Mouse (Mus musculus) layer of hippocampus, adult 8-10 months (tissue): ENCODE results near the gene Ccdc172. TPM values are rescaled to one million over a fixed set of nuclear protein-coding genes. Genes with fewer than 3 reads are reported as not detected.

Source experiments
- DNase-seq, 2 experiments: peaks; one replicate each; pipeline ENCODE4 v3.0.0; 2022; ENCODE audit warnings: low spot score in 2 of 2
- total RNA-seq, 4 experiments: library from RNA; stranded (reverse); gene quantifications; 2 replicates each; pipeline ENCODE4 v1.2.4; 2022

Ccdc172 gene
- not detected for total RNA-seq

DNA sequence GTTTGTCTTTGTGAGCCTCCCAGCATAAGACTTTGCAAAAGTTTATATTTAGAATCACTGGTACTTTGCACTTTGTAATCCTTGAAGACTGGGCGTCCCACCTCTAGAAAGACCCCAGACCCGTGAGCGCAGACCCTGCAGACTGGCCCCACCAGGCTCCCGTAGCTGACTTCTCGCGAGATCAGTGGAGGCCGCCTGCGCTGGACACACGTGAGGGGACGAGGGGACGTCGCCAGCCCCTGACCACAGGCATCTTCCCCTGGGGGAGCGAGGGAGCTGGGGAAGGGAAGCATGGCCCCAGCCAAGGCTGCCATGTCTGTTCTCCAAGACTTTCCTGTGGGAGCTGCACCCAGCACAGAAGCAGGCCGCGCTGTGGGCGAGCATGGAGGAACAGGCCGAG, at the start of gene Ccdc172:
TSS of gene Ccdc172 (plus strand) at position 176 of the 400 bp plus-strand sequence.
- DNase-seq = no peak

DNA sequence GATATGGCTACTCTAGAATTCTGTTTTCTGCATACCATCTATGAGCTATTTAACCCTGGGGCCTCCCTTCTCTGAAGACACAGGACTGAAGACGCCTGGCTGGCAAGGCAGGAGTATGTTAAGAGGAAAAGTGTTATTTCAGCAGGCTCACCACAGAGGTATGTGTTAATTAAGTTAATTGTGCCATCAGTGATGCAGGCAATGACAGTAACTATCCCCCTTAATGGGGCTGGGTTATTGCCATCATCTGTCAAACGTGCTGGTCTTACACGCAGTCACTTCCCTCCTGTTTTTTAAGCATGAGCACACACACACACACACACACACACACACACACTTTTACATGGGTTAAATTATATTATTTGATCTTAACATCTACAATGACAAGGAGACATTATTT, 48.0 kb upstream of the Ccdc172 start:
- DNase-seq = no peak

DNA sequence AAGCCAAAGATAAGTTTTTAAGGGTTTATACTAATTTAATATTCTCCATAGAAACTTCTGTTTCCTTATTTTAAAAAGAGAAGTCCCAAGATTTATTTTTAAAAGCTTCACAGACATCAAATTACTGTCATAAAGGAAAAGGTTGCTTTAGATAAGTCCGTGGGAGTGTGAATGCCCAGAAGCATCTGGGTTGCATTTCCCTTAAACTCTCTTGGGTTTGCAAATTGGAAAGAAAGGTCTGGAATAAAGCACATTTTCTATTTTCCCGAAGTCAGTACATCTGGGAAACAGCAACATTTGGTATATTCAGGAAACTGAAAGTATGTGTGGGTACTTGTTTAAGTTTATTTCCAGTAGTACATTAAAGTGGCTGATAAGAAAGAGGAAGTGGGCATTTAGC, 43.5 kb upstream of the Ccdc172 start:
- no peak for DNase-seq

DNA sequence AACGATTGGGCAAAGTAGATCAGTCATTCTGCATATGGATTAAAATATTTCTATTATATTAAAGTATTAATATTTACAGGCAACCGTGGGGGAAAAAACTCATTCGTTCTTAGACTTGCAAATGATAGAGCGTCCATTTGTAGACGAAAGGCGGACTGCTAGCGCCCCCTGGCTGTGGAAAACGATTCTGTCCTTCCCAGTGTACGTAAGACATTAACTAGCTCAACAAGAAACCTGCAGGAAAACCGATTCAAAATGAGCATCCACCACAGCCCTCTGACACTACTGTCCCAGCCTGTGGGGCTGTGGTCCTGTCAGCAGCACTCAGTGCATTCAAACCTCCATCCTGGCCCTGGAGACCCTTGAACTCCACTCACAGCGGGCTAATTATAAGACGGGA, 42.4 kb upstream of the Ccdc172 start:
- peak; percentile 76 to 93 for DNase-seq

DNA sequence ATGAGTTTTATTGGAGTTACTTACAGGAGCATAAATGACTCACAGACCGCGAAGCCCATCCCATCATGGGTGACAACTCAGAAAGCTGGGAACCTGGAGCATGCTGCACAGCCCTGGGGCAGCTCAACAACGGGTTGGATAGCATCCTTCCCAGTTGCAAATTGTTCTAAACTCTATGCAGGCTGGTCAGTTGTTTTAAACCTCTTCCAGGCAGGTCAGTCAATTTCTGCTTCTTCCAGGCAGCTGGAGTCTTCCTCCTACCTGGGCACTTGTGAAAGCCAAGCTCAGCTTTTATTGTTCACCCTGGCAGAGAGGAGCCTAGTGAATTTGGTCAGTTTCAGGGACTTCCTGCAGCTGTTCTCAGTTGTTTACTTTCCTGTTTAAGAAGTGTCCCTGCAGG, 37.5 kb upstream of the Ccdc172 start:
- DNase-seq = no peak

DNA sequence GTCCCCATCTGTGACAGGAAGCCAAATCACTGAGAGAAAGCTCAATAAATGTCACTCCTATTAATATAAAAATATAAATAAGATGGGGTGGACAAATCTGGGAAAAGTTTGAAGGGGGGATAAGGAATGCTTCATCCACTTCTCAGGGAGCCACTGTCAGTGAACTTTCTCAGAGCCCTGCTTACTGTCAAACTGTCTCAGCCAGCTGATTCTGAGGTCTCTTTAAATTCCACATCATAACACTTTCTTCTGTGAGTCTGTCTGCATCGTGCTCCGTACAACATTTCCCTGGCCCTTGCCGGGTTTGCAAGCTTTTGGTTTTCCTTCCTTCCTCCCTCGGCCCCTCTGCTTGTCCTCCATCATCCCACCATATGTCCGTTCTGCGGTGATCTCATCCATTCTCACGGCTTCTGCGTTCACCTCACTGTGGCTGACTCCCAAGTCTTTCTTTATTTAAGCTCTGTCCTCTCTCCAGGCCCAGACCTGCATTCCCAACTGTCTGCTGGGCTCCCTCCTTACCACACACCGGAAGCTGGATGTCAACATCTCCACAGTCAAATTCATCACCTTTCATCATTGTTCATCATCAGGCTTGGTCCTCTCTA, 29.3 kb upstream of the Ccdc172 start:
- no peak for DNase-seq

DNA sequence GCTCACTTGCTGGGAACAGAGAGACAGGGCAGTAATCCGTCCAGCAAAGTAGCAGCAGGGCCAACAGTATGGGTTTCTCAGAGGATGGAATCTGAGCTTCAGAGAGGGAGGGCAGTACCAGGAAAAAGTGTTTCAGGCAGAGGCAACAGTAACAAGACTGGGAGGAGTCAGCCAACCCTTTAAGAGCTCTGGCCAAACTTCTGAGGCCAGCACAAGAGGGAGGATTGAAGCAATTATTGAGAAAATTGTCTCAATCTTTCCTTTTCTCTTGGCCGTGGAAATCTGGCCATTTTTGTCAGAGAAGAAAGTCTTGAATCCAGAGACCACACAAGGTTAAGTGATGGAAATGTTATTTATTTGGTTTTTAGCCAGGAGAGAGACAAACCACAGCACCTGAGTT, 25.1 kb upstream of the Ccdc172 start:
- no peak for DNase-seq

DNA sequence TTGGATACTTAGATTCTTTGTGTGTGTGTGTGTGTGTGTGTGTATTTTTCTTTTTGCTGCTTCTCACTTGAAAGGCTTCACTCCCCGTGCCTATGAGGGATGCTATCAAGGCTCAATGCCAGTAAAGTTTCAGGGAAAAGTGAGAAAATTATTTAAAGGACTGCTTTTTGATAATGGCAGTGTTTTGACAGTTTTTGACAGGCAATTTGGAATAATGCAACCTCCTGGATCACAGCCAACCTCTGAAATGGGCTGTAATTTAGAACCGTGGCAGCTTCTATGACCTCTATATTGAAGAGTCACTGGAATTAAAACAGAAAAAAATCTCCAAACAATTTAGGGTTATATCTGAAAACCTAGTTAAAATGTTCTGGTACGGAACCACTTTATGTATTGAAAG, 14.7 kb upstream of the Ccdc172 start:
- no peak for DNase-seq

DNA sequence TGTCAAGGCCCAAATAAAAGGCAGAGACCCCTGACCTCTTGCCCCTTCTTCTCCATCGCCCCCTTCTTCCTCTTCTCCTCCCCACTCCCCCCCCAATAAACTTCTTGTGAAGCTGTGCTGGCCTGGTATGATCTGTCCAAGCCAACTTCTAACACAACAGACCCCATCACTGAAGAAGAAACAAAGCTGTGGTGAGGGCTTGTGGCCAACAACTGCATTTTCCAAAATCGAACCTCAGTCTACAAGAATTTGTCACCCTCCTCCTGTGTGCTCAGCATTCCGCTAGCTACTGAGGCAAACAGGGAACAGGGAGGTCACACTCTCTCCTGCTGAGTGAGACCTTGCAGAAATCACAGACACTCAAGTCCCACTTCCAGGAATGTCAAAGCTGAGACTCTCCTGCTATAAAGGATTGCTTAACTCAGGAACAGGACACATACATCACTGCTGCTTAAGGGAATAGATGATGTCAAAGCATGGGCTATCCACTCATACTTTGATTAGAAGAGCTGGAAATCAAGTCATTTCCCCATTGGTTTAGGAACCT, 12.3 kb upstream of the Ccdc172 start:
- DNase-seq = no peak

DNA sequence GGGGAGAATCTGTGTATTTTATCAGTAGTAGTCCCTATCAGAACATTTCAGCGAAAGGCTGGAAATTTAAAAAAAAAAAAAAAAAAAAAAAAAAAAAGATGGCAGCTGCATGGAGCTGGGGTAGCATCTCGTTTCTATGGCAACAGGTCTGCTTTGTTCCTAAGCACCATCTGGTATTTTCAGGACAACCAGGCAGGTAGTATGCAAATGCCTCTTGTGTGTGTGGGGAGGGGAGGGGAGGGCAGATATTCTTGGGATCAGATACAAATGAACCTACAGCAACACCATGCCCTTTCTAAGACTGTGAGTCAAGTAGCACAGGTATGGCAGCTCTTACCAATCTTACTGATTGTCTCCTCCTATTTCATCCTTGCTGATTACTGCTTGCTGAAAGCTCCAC, 11.7 kb upstream of the Ccdc172 start:
- peak in 1 of 2 experiments; percentile 16 for DNase-seq

DNA sequence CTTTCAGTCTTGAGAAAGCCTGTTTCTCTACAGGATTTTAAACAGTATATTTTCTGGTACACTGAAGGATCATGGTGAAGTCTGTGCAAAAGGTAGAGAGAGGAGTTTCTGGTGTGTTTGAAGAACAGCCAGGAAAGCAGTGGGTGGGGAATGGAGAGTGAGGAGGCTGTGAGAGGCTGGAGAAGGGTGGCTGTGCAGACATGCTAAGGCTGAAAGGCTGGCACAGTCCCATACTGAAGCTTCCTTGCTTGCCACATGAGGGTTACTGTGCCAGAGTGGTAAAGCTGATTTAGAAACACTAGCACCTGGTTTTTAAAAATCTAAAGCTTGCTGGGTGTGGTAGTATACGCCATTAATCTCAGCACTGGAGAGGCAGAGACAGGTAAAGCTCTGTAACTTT, 9.9 kb downstream of the Ccdc172 start:
- no peak for DNase-seq

DNA sequence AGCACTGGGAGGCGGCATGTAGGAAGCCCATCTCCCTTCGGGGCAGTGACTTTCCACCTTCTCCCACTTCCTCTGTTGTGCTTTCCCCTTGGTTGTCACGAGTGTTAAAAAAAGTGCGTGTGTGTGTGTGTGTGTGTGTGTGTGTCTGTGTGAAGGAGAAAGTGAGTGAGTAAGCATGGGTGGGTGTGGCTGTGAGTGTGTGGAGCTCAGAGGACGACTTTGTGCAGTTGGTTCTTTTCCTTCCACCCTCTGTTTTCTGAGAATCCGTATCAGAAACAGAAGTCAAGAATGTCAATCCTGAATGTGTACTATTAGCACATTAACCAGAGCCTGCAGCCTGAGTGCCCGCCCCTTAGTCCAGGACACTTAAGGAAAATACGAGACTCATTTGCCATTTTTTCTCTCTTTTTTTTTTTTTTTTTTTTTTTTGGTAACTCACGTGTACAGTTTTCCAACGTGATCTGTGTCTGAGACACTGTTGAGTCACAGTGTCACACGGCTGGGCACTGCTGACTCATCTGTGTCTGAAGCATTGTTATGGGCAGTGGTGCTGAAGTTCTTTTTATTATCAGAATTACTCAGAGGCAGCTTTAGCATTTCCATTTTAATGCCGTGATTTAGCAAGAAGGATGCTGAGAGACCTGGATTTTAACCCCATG, 12.1 kb downstream of the Ccdc172 start:
- DNase-seq = no peak

DNA sequence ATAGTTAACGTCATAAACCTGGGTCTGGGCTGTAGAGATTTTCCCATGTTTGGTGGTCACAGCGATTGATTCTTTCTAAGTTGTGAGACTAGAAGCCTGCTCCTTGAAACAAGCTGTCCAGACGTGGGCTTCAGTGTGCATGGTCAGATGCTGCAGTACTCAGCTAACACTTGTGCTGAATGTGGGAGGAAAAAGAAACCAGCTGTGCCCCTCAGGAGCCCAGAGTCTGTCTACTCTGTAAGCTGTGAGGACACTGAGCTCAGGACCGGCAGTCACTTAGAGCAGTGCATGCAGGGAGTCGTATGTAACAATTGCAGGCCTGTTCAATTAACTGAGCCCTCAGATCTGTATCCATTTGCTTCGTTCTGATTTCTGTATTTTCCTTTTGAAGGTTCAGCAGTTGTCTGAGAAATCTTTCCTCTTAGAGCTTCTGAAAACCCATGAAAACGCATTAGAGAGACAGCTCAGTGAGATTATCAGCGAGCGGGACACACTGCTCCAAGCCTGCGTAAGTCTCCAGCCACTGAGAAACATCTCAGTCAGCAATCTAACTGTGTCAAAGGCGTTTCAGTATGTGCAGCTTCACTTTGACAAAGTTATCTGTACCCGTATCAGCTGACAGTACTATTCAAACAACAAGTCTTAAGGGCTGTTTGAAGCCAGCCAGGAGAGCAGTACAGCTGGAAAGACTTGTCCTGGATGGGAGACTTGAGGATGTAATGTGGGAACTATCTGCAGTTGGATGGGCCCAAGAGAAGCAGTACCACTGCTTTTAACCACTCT, 13.9 kb downstream of the Ccdc172 start:
- no peak for DNase-seq

DNA sequence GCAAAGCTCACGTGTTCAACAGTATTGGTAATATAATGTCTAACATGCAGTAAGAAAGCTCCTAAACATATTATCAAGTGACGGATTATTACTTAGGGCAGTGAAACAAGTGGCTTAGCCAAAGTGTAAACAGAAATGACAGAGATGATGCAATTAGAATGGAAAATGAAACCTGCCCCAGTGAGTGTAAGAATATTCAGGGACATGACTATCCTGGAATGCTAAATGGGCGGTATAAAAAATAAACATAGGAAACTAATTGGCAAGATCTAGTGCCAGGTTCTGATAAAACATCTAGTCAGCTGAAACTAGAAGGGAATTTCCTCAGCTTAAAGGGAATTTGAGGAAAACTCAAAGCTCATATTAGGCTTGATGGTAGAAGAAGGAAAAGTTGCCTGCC, 21.3 kb downstream of the Ccdc172 start:
- no peak for DNase-seq

DNA sequence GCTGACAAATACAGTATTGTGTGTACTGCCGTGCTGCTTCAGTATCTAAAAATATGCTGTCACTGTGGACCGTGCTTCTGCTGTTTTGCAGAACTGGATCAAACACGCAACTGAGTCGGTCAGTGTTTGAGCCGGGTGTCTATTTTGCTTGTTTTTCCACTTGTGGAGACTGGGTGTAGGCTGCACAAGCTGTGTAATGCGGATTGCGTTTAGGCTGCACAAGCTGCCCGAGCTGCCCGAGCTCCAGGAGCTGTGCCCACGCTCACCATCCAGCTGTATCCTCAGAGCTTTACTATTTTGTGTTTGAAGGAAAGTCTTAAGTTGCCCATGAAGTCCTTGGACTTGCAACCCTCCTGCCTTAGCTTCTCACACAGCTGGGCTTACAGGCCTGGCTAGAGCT, 24.9 kb downstream of the Ccdc172 start:
- peak; percentile 63 to 70 for DNase-seq

DNA sequence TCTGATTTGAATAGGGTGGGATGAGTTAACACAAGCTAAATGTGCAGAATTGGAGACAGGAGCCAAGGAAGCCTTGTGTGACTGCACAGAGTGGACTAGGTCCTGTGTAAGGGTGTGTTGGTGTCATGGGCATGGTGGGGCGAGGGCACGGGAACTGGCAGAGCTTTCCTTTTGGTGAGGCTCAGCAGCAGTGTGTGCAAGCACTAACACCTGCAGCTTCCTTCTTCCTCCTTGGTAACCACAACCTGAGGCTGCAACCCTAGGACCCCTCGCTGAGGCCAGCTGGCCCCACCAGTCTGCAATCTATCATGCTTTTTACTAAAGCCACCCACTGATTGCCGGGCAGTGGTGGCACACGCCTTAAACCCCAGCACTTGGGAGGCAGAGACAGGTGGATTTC, 28.6 kb downstream of the Ccdc172 start:
- no peak for DNase-seq

DNA sequence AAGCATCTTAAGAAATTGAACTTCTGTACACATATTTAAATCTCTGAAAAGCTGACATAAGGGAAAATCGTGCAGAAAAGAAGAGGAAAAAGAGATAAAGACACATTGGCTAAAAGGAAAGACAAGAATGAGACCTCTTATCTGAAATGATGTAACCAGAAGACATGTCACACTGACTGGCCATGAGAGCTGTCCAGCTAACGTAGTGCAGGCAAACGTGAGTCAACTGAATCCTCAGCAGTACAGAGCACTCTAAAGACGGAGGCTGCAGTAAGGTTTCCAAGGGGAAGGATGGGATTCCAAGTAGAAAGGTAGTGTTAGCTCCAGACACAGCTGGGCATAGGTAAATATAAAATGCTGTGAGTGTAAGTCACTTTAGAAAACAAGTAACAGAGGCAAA, 36.6 kb downstream of the Ccdc172 start:
- DNase-seq = no peak

DNA sequence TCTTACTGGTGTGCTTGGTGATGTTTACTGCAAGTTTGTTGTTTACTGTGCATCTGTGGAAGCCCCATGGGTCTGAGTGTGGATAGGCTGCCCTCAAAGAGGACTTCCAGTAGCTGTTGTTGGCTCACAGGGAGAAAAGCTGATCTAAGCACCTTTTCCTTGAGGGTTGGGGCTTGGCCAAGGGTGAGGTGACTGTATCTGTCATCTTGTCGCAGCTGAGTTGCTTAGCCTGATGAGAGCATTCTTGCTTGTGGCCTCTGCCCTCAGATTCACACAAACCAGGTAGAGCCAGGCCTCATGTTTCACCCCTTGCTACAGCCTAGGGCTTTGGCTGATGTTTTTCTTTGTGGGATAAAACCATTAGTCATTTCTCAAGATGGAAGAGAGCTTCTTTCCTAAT, 38.7 kb downstream of the Ccdc172 start:
- no peak for DNase-seq

DNA sequence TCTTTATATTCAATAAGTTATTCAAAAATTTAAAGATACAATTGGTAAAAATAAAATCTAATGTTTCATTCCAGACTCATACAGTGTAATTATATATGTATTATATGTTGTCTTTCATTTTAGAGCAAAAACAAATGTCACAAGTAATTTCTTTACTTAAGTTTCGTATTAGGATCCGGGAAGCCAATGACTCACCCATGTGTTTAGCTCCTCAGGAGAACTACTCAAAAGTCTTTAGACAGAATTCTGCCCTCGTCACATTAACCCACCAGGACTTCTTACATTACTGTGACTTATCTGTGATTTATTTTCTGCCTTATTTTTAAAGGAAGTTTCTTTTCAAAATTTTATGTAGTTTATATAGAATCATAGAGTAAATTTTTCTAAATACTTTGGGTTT, 39.1 kb downstream of the Ccdc172 start:
- DNase-seq = no peak

DNA sequence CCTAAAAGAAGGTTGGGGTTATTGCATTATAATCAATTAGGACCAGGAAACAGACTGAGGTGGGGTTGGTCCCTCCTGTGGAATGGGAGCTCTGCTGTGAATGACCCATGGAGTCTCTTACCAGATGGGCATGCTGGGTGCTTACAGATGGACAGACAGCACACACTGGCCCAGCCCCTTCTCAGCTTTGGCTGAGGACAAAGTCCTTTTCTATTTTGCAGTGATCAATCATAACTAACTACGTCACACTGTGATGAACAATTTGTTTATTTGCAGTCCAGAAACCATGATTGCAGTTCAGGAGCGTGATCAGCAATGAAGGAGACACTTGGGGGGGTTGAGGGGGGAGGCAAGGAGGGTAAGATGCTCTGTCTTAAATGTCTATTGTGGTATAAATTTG, 43.2 kb downstream of the Ccdc172 start:
- DNase-seq = no peak

DNA sequence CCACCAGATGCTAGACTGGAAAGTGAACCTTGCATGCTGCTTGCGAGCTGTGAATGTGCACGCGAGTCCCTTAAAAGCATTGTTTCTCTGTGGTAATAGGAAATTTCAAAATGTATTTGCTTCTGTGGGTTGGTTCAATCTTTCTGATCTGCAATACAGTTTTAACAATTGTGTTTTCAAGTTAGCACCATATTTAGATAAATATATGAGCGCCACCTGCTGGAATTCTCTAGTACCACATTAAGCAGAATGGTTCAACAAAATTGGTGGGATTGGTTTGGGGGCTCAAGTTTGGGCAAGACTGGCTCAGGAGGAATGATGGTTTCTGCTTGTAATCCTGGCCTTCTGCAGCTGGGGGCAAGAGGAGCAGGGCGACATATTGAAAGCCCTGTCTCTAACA, 46.6 kb downstream of the Ccdc172 start:
- peak in 1 of 2 experiments; percentile 45 for DNase-seq

DNA sequence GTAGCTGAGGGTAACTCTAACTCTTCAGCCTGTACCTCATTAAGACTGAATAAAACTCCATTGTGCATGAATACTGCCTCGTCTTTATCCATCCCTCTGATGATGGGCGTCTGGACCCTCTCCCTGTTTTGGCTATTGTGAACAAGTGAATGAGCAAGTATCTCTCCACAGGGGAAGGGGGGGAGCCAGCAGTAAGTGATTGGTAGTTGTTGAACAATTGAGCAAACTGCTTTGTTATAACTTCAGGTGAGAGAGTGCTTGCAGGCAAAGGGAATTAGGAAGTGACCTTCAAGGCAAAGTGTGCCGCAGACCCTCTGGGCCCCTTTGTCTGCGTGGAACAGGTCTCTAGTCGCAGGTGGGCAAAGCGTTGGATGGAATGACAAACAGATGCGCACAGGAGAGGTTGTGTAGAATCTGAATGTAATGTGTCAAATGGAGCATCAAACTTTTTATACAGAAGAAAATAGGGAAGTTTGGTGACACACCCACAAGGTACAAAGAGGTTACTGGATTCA, 50.6 kb downstream of the Ccdc172 start:
- no peak for DNase-seq
